Mouse (Mus musculus) hindbrain, embryonic 11.5 days (tissue): ENCODE measurements around the gene D430041D05Rik. TPM values are rescaled to one million over a fixed set of nuclear protein-coding genes. Genes with fewer than 3 reads are reported as not detected.

Experiments
- ATAC-seq: fragments of 200-750 bp; cut with Nextera tagmentation; 2 replicates; pipeline ENCODE4 v1.8.0; 2017; ENCODE audit warnings: mild to moderate bottlenecking, moderate TSS enrichment, moderate library complexity; ENCODE audit not compliant: low FRiP score
- DNase-seq: peaks from one replicate; pipeline ENCODE4 v3.0.0-alpha.2; 2015; ENCODE audit warnings: low spot score
- H3K27ac ChIP-seq: fragments of 300-500 bp; sonication (generic); 2 replicates; pipeline ENCODE4 v1.5.1; 2014; ENCODE audit warnings: mild to moderate bottlenecking, low read depth, low read length
- H3K27me3 ChIP-seq: fragments of 300-500 bp; sonication (generic); 2 replicates; pipeline ENCODE4 v1.6.1; 2014; ENCODE audit warnings: mild to moderate bottlenecking, low read length, moderate library complexity, mixed read lengths; ENCODE audit not compliant: control insufficient read depth, insufficient read depth
- H3K36me3 ChIP-seq: fragments of 300-500 bp; sonication (generic); 2 replicates; pipeline ENCODE4 v1.6.1; 2014; ENCODE audit warnings: mild to moderate bottlenecking, low read length, moderate library complexity, mixed read lengths; ENCODE audit not compliant: control insufficient read depth, insufficient read depth
- H3K4me1 ChIP-seq: fragments of 300-500 bp; sonication (generic); replicated peaks from 2 replicates; pipeline ENCODE4 v1.6.1; 2014; ENCODE audit warnings: low read length, mixed read lengths; ENCODE audit not compliant: control insufficient read depth, insufficient read depth
- H3K4me2 ChIP-seq: fragments of 300-500 bp; sonication (generic); replicated peaks from 2 replicates; pipeline ENCODE4 v1.6.1; 2014; ENCODE audit warnings: mild to moderate bottlenecking, low read depth, low read length
- H3K4me3 ChIP-seq: fragments of 300-500 bp; sonication (generic); 2 replicates; pipeline ENCODE4 v1.5.1; 2014; ENCODE audit warnings: low read depth, low read length
- H3K9ac ChIP-seq: fragments of 300-500 bp; sonication (generic); 2 replicates; pipeline ENCODE4 v1.6.1; 2014; ENCODE audit warnings: low read depth, low read length
- H3K9me3 ChIP-seq: fragments of 300-500 bp; sonication (generic); 2 replicates; pipeline ENCODE4 v1.6.1; 2016; ENCODE audit warnings: low read length; ENCODE audit not compliant: control insufficient read depth
- WGBS: fragments of 180-500 bp; shearing (Covaris S2); extraction: QIAGEN DNeasy Blood & Tissue Kit; methylation state at CpG from one replicate; pipeline ENCODE4 v1.1.7; 2014; 5-methylcytosine and 5-hydroxymethylcytosine counted together
- polyA plus RNA-seq: library from polyadenylated mRNA; unstranded; fragments of >200 nt; fragmentation: Nextera tagmentation; extraction: Ambion mirVana; gene quantifications from 2 replicates; pipeline ENCODE4 v1.2.1, GENCODE M21; 2014

Gene D430041D05Rik
- polyA plus RNA-seq, 1 experiment from 2014 or later = 3.6 TPM

- no peak overlapping the region for H3K4me2 ChIP-seq
- 88% methylated on average over 1 of the region's 1 CpGs for WGBS
- DNase-seq = no peak
- no peaks in the 10 kb centered on the region for H3K27me3 ChIP-seq
- no peak overlapping the region for H3K27ac ChIP-seq
- ATAC-seq = no peak
- H3K9ac ChIP-seq = no peak overlapping the region
- no peaks in the 10 kb centered on the region for H3K36me3 ChIP-seq
- no peaks in the 10 kb centered on the region for H3K9me3 ChIP-seq
- no peak overlapping the region for H3K4me3 ChIP-seq
- no peaks in the 10 kb centered on the region for H3K4me1 ChIP-seq
These were observed 58.7 kb downstream of the D430041D05Rik start for GRCm38 (mm10) chr2:104352204-104352493.

GRCm38 (mm10) chr2:104351415-104352203, 59.2 kb downstream of the D430041D05Rik start:
- H3K4me1 ChIP-seq = no peaks in the 10 kb centered on the region
- H3K9ac ChIP-seq = no peak overlapping the region
- H3K4me2 ChIP-seq = no peak overlapping the region
- no peak overlapping the region for H3K27ac ChIP-seq
- WGBS = 83% methylated on average over 13 of the region's 13 CpGs
- no peak for ATAC-seq
- H3K36me3 ChIP-seq = no peaks in the 10 kb centered on the region
- no peak for DNase-seq
- H3K9me3 ChIP-seq = no peaks in the 10 kb centered on the region
- no peaks in the 10 kb centered on the region for H3K27me3 ChIP-seq
- no peak overlapping the region for H3K4me3 ChIP-seq

GRCm38 (mm10) chr2:104337619-104338018, 73.2 kb downstream of the D430041D05Rik start:
- Histone ChIP-seq H3K4me1 (no peaks in the 10 kb centered on the region), H3K36me3 (no peaks in the 10 kb centered on the region), H3K27ac (no peak overlapping the region), H3K4me2 (no peak overlapping the region), H3K4me3 (no peak overlapping the region), H3K9me3 (no peaks in the 10 kb centered on the region), H3K27me3 (no peaks in the 10 kb centered on the region), H3K9ac (no peak overlapping the region)
- ATAC-seq = no peak
- DNase-seq = no peak

- Histone ChIP-seq H3K4me2 (no peak overlapping the region), H3K4me1 (no peaks in the 10 kb centered on the region), H3K9ac (no peak overlapping the region), H3K4me3 (no peak overlapping the region), H3K27me3 (no peaks in the 10 kb centered on the region), H3K9me3 (no peaks in the 10 kb centered on the region), H3K27ac (no peak overlapping the region; the same call in 1 of the 2 replicates), H3K36me3 (no peaks in the 10 kb centered on the region)
- 77% methylated on average over 6 of the region's 6 CpGs for WGBS
- no peak for DNase-seq
- ATAC-seq = no peak
These were observed 75.0 kb downstream of the D430041D05Rik start for GRCm38 (mm10) chr2:104335824-104336223.

- DNase-seq (no peak), ATAC-seq (no peak)
- no peak overlapping the region for H3K9ac ChIP-seq
- H3K4me3 ChIP-seq = no peak overlapping the region
- WGBS = 72% methylated on average over 5 of the region's 5 CpGs
- H3K27me3 ChIP-seq = no peaks in the 10 kb centered on the region
- H3K27ac ChIP-seq = no peak overlapping the region
- H3K9me3 ChIP-seq = no peaks in the 10 kb centered on the region
- no peaks in the 10 kb centered on the region for H3K36me3 ChIP-seq
- no peaks in the 10 kb centered on the region for H3K4me1 ChIP-seq
- H3K4me2 ChIP-seq = no peak overlapping the region
These were observed 76.9 kb downstream of the D430041D05Rik start for GRCm38 (mm10) chr2:104333952-104334351.

- Histone ChIP-seq H3K27ac (no peak overlapping the region), H3K4me3 (no peak overlapping the region)
These were observed 78.1 kb downstream of the D430041D05Rik start for GRCm38 (mm10) chr2:104332707-104333106.

GRCm38 (mm10) chr2:104331261-104331660, 79.6 kb downstream of the D430041D05Rik start:
- Histone ChIP-seq H3K4me2 (no peak overlapping the region), H3K4me1 (no peaks in the 10 kb centered on the region), H3K9me3 (no peaks in the 10 kb centered on the region), H3K27me3 (no peaks in the 10 kb centered on the region), H3K9ac (no peak overlapping the region), H3K27ac (no peak overlapping the region), H3K36me3 (no peaks in the 10 kb centered on the region), H3K4me3 (no peak overlapping the region)
- WGBS = 89% methylated on average over 6 of the region's 6 CpGs
- ATAC-seq (no peak), DNase-seq (no peak)

More at GRCm38 (mm10) chr2:104332707-104333106, 78.1 kb downstream of the D430041D05Rik start:
- DNase-seq = no peak
- Histone ChIP-seq H3K4me1 (no peaks in the 10 kb centered on the region), H3K27me3 (no peaks in the 10 kb centered on the region), H3K9ac (no peak overlapping the region), H3K9me3 (no peaks in the 10 kb centered on the region), H3K36me3 (no peaks in the 10 kb centered on the region), H3K4me2 (no peak overlapping the region)
- ATAC-seq = no peak
- 91% methylated on average over 4 of the region's 4 CpGs for WGBS

- DNase-seq = no peak
- H3K4me3 ChIP-seq = no peak overlapping the region
- no peak overlapping the region for H3K4me2 ChIP-seq
- H3K36me3 ChIP-seq = no peaks in the 10 kb centered on the region
- H3K27ac ChIP-seq = no peak overlapping the region
- no peaks in the 10 kb centered on the region for H3K4me1 ChIP-seq
- H3K9me3 ChIP-seq = no peaks in the 10 kb centered on the region
- H3K27me3 ChIP-seq = no peaks in the 10 kb centered on the region
- no peak for ATAC-seq
- no peak overlapping the region for H3K9ac ChIP-seq
- WGBS = 82% methylated on average over 16 of the region's 16 CpGs
These were observed 83.6 kb downstream of the D430041D05Rik start for GRCm38 (mm10) chr2:104327116-104327794.

GRCm38 (mm10) chr2:104323773-104324172, 87.0 kb downstream of the D430041D05Rik start:
- H3K4me1 ChIP-seq = no peaks in the 10 kb centered on the region
- H3K4me2 ChIP-seq = no peak overlapping the region
- ATAC-seq (no peak), DNase-seq (no peak)
- H3K27ac ChIP-seq = no peak overlapping the region
- H3K27me3 ChIP-seq = no peaks in the 10 kb centered on the region
- no peaks in the 10 kb centered on the region for H3K9me3 ChIP-seq
- H3K4me3 ChIP-seq = no peak overlapping the region
- H3K36me3 ChIP-seq = no peaks in the 10 kb centered on the region
- 84% methylated on average over 6 of the region's 6 CpGs for WGBS
- H3K9ac ChIP-seq = no peak overlapping the region
